Mouse (Mus musculus) layer of hippocampus, postnatal 36 days (tissue): ENCODE results near the gene Gm4559. TPM values are rescaled to one million over a fixed set of nuclear protein-coding genes. Genes with fewer than 3 reads are reported as not detected.
"Not testable (repeated sequence)": the region's sequence is repeated elsewhere in the genome, so short reads cannot be mapped to it uniquely, and the experiment has no call there.

ENCODE experiments used
- DNase-seq, 2 experiments: peaks; one replicate each; pipeline ENCODE4 v3.0.0; 2022
- total RNA-seq, 2 experiments: library from RNA; stranded (reverse); gene quantifications; 2 replicates each; pipeline ENCODE4 v1.2.3; 2021

Gm4559 gene
- not detected for total RNA-seq

- DNase-seq, result not testable (repeated sequence)
Measured at GRCm38 (mm10) chr7:142274263-142274662, at the start of gene Gm4559. Gene Gm4559 (minus strand): TSS chr7:142274363.

DNA sequence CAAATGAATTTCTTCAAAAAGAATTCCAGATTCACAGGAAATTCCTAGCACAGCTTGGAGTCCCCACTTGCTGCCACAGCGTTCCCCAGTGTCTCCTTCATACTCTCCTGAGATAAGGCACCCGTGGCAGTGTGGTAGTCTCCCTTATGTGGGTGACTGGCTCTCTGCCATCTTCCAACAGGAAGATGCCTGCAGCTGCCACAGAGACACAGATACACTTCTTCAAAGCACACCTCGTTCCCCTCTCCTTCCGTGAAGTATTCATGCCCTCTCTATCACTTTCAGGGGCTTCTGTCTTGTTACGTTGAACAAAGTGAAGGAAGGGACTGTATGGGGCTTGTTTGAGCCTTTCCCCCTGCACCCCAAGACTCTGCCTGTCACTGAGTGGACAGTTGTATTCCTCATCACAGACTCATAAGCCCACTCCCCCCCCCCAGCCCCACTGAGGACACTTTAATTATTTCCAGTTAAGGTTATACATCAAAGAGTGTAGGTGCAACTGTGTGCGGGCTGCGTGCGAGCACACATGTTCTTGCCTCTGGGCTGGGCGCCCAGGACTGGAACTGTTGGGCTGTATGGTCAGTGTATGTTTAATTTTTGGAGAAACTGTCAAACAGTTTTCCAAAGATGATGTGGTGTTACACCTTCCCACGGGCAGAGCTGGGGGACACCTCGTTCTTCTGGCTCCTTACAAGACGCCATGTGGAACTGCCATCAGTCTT is 49.4 kb upstream of the Gm4559 start:
- DNase-seq, result no peak

GRCm38 (mm10) chr7:142322641-142323040 is 48.5 kb upstream of the Gm4559 start:
- no peak for DNase-seq

GRCm38 (mm10) chr7:142321637-142322306 is 47.6 kb upstream of the Gm4559 start:
- DNase-seq, result not testable (repeated sequence)

- no peak for DNase-seq
Measured at GRCm38 (mm10) chr7:142320906-142321305, 46.7 kb upstream of the Gm4559 start.

GRCm38 (mm10) chr7:142319124-142319523 is 45.0 kb upstream of the Gm4559 start:
- DNase-seq, result no peak

- no peak for DNase-seq
Measured at GRCm38 (mm10) chr7:142317216-142317615, 43.1 kb upstream of the Gm4559 start.

GRCm38 (mm10) chr7:142316558-142316957 is 42.4 kb upstream of the Gm4559 start:
- peak in 1 of 2 experiments; percentile 43 for DNase-seq

- no peak for DNase-seq
Measured at GRCm38 (mm10) chr7:142314600-142315285, 40.6 kb upstream of the Gm4559 start.

- not testable (repeated sequence) for DNase-seq
Measured at GRCm38 (mm10) chr7:142303929-142304328, 29.8 kb upstream of the Gm4559 start.

DNA sequence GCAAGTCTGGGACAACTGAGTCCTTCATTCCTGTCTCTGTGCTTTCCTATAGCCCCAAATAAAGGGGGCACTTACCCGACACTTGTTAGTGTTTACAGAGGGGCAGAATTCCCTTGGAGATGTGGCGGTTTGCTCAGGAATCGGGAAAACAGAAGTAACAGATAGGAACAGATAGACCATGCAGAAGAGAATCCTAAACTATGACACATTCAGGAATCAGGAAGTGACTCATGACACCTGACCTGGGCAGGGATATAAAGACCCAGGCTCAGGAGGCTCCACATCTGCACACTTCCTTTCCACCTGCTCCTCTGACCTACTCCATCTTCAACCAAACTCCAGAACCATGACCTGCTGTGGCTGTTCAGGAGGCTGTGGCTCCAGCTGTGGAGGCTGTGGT is 29.1 kb upstream of the Gm4559 start, which contains the start of gene Krtap5-4:
Krtap5-4 (plus strand) TSS at position 301 of the 400 bp plus-strand sequence.
- DNase-seq, result no peak

DNA sequence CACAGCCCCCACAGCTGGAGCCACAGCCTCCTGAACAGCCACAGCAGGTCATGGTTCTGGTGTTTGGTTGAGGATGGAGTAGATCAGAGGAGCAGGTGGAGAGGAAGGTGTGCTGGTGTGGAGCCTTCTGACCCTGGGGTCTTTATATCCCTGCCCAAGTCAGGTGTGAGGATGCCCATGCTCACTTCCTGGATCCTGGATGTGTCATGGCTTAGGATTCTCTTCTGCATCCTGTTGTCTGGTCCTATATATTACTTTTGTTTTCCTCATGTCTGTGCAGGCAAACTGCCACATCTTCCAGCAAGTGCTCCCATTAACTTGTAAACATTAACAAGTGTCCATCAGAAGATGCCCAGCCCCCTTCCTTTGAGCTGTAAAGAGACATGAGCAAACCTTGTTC is 22.9 kb upstream of the Gm4559 start, which contains the start of gene Krtap5-1:
Krtap5-1 (minus strand) TSS at position 101 of the 400 bp plus-strand sequence.
- not testable (repeated sequence) for DNase-seq

DNA sequence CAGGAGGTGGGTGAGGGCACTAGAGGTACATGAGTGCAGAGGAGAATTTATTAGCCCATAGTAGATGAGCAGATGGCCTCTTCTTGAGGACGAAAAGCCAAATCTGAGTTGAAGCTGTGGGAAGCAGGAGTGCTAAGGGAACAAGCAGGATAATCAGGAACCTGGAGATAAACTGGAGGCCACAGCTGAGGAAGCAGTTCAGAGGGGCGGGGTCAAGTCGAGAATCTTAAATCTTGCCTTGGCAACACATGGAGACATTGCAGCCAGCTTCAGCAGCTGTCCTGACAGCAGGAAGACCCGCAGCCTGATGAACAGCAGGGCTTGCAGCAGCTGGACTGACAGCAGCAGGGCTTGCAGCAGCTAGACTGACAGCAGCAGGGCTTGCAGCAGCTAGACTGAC is 21.9 kb upstream of the Gm4559 start:
- not testable (repeated sequence) for DNase-seq

DNA sequence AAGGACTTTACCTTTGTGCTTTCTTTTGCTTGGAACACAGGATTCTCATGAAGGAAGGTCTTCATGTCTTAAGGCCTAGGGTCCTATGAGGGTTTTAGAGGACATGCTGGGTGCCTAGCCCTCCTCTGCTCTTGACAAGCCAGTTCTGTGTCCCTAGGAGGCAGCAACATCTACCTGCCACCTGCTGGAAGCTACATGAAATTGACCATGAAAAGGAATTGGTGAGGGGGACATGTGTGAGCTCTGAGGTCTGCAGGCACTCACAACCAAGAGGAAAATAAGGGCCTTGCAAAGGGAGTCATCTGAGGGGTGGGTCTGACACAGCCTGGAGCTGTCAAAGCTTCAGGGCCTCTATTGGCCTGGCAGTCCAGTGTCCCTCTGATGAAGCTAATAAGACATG is 21.3 kb upstream of the Gm4559 start:
- DNase-seq, result no peak

DNA sequence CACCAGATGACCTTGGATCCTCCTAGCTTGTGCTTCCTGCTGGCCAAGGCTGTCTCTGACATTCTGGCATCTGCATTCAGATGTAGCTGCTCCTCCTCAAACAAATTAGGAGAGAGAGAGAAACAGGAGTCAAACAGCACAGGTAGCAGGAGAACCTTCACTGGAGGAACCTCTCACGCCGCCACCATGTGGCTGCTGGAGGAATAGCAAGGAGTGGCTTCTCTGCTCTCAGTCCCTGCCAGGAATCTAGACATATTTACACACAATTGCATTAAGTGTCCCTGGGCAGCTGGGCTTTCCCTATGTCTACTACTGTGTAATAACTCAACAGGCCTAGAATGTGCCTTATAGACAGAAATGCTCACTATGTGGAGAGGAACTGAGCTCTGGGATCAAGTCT is 19.7 kb upstream of the Gm4559 start:
- DNase-seq, result peak in 1 of 2 experiments; percentile 8

- DNase-seq, result not testable (repeated sequence)
Measured at GRCm38 (mm10) chr7:142285910-142286612, 11.9 kb upstream of the Gm4559 start.

DNA sequence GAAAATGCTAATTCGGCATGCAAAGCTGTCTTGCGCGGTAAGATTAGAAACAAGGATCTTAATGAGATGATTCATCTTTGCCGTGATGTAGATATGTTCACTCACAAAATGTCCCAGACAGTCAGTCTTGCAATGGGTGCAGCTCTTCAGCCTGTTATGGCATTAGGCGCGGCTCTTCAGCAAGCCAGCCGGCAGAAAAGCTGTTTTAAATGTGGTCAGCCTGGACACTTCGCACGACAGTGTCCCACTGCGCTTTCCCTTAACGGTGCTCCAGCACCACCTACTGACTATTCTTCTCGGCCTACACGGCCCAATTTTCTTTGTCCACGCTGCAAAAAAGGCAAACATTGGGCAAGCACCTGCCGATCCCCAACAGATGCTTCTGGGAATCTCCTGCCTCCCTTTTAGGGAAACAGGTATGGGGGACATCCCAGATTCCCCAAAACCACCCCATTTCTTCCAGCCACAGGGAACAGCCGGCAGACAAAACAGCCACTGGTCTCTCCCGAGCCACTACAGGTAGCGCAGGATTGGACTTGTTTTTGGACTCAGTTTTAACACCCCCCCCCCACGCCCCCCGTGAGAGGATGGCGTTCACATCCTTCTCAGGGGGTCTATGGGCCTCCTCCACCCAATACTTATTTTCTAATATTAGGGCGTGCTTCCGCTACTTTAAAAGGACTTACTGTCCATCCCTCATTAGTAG is 11.1 kb upstream of the Gm4559 start:
- peak; percentile 2 to 8 for DNase-seq

DNA sequence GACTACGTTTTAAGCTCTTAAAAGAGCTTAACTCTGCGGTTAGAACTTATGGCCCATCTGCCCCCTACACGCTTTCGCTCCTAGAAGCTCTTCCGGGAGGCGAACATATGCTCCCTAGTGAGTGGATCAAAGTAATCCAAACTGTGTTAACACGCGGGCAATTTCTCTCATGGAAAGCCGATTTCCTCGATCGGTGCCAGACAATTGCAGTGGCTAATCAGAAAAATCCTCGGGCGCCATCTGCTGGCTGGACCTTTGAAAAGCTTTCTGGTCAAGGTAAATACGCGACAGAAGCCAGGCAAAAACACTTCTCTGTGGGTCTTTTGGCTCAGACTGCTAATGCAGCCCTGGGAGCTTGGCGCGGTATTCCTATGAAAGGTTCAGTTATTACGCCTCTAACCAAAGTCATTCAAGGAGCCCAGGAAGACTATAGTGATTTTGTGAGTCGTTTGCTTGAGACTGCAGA is 10.5 kb upstream of the Gm4559 start:
- peak; percentile 85 to 88 for DNase-seq

DNA sequence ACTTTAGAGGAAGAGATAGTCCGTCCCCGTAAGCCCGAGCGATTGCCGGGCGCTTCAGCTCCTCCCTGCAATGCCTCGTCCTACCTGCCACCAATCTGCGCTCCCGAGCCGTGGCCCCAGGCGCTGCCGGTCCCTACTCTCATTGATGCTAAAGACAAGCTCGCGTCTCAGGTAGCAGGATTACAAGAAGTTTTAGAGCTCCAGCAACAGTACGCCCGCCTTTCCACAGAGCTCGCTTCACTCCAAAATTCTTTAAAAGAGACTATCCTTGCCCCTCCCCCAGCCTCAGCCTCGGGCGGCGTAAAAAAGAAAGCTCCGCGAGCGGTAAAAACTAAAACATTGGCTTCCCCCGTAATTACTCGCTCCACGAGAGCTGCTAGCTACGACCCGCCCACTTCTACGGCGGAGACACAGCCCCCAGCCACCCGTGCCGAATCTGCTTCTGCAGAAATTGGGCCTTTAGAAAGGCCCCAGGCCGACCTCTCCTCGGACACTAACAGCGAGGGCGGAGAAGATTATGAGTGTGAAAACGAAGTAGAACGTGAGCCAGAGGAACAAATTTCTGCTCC is 9.9 kb upstream of the Gm4559 start:
- DNase-seq, result peak; percentile 36 to 43

- not testable (repeated sequence) for DNase-seq
Measured at GRCm38 (mm10) chr7:142282847-142283246, 8.7 kb upstream of the Gm4559 start.

GRCm38 (mm10) chr7:142279291-142279690 is 5.1 kb upstream of the Gm4559 start:
- not testable (repeated sequence) for DNase-seq
